Mouse (Mus musculus): Measurements from ENCODE around the gene Kazn.

Kazn gene

DNA sequence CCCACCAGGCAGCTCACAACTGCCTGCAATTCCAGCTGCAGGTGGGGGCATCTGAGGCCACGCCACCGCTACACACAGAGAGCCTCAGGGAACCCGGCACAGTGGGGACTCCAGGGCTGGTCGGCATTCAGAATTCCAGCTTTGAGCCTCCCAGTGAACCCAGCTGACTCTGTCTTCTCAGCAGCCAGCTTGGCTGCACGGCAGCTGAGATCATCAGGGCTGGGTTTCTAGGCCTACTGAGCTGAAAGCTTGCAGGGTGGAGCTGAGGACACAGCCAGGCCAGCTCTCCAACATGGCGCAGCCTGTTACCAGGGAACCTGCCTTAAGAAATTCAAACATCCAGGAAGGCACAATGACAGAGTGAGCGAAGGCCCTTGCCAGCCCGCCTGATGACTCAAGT lies 79.2 kb downstream of the Kazn start:
- peak; percentile 70 for DNase-seq

DNA sequence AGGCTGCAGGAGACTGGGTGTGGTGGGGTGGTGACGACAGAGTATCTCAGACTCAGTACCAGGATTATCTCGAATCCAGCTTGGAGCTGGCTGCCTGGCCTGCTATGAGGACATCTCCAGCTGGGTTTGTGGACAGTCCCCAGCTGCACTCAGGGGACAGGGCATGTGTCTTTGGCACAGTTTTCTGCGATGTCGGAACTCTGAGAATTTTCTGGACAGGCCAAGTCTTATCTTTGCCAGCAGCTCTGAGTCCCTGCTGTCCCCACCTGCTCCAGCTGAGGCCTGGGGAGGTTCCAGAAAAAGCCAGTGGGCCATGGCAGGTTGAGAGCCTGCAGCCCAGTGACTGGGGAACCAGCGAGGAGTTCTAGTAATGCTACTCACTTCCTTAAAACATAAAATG lies 82.7 kb downstream of the Kazn start:
- DNase-seq, result peak; percentile 68

DNA sequence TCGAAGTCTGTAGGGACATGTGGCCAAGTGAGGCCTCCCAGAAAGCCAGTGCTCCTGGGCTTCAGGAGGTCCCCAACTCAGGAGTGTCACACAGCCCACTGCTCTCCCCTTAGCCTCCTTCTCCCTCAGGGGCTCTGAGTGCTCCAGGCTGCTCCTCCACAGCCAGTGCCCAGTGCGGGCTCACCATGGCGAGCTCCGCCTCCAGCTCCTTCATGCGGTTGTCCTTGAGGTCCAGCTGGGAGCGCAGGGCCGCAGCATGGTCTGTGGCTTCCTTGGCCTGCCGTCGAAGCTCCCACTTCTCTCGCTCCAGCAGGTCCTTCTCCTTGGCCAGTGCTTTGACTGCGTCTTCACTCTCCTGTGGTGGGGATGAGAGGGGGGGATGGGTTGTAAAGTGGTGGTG lies 85.0 kb downstream of the Kazn start:
- no peak for DNase-seq

DNA sequence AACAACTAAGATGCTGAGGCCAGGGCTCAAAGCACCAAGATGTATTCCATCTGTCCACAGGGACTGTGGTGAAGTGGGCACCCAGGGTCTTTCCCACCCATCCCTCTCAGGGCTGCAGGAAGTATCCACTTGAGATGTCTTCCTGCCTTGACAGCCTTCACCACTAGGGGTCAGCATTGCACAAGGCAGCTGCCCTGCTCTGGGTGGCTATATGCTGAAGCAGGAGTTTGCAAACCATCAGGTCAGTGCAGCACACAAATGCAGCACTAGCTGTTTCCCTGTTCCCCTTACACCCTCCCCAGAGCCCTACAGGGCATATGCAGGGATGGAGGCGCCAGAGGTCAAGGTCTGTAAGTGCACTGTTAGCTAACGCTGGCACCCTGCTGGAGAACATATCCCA lies 85.7 kb downstream of the Kazn start:
- peak; percentile 68 for DNase-seq

DNA sequence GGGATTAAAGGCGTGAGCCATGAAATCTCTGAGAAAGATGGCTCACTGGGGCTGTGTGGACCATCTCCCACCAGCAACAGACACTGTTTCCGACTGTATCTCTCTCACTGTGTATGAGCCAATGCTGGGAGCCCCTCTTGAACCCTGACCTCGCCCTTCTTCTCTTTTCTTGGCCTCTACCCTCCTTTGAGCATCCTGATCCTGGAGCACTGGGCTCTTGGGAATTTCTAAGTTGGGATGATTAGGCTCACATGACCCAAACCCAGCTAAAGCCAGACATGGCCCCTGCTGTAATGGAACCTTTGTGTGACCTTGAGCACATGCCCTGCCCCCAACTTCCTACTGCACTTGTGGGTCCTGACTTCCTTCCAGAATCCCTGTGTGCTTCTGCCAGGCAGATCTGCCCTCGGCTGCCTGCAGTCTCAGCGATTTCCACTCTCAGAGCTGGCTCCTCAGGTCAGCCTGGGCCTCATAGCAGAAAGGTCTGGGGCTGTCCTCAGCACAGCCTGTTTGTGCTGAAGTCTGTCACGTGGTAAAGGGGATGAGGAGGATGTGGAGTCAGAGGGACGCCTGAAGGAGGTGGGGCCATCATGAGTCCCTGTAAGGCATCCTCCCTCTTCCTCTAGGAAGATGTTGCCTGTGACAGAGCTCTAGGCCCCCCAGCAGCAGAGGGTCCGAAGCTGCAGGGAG lies 86.3 kb downstream of the Kazn start:
- no peak for DNase-seq

DNA sequence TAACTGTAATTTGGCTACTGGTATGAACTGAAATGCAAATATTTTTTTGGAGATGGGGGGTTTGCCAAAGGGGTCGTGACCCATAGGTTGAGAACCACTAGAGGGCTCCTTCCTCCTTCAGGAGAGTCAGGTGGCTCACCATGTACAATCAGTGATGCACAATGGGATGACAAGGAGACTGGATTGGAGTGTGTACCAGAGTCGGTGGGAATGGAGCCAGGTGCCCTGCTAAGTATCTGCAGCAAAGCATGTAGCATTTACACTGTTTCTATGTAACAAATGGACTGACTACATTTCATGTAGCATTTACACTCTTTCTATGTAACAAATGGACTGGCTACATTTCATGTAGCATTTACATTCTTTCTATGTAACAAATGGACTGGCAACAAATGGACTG lies 89.1 kb downstream of the Kazn start:
- DNase-seq, result no peak

DNA sequence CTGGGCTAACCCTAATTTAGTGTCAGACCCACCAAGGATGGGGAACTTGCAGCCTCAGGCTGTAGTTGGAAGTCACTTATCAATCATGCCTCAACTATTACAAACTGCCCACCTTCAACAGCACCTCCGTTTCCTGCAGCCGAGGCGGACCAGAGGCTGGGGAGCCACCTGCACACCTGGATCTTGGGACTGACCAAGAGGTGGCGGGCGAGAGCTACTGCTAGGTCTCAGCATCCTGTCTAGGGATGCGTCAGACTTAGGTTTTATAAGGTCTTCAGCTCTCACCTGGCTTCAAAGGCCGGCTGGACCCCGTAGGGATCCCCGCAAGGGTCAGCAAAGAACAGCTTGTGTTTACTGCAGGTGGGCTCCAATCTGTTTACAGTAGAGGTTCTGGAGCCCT lies 90.0 kb downstream of the Kazn start:
- no peak for DNase-seq

DNA sequence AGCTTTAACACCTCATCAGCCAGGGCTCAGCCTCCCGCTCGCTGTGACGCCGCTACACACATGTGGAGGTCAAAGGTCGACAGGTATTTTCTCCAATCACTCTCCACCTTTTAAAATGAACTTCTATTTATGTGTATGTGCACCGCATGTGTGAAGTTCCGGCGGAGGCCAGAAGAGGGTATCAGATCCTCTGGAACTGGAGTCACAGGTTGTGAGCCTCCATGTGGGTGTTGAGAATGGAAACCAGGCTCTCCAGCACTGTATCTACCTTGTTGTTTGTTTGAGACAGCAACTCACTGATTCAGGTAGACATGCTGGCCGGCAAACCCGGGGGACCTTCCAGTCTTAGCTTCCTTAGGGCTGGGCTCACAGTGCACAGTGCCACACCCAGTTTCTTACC lies 91.5 kb downstream of the Kazn start:
- DNase-seq, result no peak

DNA sequence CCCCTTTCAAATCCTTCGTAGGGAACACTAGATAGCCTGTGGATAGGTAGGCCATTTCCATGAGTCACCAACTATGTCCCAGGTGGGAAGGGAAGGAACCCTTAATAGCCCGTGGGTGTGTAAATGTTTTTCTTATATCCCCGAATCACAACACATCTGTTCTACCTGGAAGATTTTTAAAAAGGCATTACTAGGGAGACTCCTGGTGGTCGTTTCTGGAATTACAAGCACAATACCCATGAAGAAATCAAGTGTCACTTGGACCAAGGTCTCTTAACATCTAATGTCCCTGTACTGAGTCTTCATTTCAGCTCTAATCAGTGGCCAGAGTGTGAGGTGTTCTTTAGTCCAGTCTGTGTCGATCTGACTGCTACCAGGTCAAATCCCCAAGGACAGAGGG lies 95.1 kb downstream of the Kazn start:
- no peak for DNase-seq

DNA sequence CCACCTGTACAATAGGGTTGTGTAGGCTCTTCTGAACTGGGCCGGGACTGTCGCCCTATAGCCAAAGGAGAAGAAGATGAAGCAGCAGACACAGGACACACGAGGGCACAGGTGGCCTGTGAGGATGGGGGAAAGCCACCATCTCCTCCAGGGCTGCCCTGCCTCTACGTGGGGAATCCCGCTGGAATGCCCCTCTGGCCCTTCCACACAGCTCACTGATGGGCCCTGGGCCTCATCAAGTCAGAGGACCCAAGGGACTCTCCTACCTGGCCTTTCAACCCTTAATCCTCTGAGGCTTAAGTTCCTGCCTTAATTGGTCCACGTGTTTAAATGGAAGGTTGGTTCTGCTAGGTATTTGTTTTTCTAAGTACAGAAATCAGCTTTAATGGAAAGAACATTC lies 95.9 kb downstream of the Kazn start:
- DNase-seq, result no peak

DNA sequence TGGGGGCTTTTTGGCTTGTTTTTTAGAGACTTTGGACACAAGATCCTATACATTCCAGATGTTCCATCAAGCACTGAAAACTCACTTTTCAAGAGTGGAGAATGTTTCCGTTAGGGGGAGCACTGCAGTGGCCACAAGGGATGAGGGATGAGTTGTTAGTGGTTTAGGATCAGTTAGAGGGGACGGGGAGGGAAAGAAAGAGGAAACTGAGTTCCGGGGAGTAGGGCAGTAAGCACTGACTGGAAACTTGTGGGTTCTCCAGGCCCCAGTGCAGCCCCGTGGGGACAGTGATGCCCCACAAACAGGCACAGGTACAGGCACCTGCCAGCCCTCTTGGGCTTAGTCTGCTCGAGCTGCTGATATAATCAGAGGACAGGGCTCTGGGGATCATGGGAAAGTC lies 99.5 kb downstream of the Kazn start:
- no peak for DNase-seq

DNA sequence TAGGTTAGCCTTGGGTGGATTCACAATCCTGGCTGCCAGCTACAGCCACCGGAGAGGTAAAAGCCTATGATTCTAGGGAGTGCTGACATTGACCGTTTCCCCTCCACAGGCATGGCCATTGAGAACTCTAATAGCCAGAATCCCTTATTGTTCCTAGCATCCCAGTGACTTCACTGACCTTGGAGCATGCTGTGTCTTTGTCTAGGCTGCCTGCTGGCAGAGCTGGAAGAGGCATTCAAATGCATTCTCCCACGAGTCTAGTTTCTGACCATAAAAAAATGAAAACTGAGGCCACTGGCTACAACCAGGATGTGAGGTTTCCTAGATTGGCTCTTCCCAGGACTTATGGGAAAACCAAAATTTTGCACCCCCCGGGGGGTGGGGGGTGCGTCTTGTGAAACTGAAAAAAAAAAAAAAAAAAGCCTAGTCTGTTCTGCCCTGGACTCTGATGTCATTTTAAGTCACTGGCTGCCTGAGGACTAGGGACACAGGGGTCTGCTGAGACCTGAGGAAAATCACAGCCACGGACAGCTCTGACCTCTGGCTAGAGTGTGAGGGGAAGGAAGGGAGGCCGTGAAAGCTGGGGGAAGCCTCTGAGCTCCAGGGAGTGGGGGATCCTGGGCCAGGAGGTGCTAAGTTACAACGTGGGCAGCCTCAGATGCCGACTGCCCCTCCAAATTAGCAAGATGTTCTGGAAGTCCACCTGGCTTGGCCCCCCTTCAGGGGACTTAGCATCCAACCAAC lies 100.7 kb downstream of the Kazn start:
- no peak for DNase-seq

DNA sequence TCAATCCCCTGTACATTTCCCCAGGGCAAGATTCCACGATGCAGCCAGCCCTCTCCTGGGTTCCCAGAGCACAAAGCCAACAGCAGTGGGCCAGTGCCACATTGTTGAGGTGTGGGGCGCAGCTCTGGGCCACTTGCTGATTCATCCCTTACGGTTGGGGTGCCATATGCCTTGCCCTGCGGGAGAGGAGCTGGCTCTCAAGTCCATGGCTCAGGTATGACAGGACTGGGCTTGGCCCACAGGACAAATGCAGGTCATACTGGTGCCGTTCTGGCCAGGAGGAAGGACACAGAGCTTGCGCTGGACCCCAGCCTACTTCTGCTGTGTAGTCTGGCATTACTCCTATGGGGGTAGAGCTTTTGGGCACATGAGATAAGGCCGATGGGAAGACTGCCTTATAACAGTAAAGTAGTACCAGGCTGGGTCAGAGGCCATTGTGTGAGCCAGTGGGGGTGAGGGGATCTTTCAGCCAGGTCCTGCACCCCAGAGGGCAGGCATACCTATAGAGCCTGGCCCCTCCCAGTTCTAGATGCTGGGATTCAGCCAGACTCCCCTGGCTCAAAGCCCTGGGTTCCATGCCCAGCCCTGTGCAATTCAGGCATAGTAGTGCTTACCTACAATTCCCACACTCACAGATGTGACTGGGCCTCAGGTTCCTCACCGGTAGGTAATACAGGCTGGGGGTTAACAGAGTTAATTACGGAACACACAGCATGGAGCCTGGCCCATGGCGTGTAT lies 102.3 kb downstream of the Kazn start:
- no peak for DNase-seq

DNA sequence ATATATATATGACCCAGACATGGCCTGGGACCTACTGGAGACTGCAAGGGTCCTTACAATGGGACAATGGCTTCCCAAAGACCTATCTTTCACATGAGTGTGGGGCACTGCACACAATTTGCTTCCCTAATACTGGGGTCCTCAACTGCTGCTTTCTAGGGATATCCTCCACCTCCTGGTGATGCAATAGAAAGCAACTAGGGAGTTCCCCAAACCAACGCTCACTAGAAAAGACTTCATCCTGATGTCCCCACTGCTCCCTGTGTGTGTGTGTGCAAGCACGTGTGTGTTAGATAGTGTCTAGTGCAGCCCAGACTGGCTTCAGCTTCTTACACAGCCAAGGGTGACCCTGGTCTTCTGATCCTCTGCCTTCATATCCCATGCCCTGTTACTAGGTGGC lies 103.7 kb downstream of the Kazn start:
- no peak for DNase-seq

DNA sequence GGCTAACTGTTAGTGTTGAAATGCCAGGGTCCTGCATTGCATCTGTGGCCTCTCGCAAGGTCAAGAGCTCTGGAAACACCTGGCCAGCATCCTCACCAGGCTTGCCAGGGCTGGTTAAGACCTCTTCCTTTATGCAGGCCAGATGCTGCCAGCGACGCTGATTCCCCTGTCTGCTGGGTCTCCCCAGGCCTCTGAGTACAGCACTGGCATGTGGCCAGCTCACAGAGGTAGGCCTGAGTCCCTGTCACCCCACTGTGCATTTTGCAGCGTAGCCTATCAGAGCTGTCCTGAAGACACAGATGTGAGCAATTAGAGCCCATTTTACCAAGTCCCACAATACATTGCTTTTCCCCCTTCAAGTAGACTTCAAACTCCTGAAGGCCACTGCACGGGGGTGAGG lies 109.0 kb downstream of the Kazn start:
- no peak for DNase-seq

DNA sequence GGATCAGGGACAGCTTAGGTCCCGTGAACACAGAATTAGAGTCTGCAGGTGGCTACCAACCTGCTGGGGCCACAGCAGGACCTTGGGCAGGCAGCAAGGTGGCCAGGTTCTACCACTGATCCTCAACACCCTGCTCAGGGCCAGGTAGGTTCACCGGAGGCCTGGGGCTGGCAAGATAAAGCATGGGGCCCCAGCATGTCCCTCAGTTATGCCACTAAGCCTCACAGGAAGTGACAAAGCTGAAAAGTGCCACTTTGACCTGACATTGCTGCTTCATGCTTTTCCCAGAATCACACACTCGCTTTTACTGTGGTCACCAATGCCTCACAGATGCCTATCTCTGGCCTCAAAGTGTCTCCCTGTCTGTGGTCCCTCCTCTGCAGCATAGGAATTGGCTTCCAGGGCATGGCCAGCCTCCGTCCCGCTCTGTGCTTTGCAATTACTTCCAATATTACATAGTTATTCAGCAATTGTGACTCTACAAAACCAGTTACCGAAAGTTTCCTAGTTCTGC lies 111.9 kb downstream of the Kazn start:
- DNase-seq, result no peak

DNA sequence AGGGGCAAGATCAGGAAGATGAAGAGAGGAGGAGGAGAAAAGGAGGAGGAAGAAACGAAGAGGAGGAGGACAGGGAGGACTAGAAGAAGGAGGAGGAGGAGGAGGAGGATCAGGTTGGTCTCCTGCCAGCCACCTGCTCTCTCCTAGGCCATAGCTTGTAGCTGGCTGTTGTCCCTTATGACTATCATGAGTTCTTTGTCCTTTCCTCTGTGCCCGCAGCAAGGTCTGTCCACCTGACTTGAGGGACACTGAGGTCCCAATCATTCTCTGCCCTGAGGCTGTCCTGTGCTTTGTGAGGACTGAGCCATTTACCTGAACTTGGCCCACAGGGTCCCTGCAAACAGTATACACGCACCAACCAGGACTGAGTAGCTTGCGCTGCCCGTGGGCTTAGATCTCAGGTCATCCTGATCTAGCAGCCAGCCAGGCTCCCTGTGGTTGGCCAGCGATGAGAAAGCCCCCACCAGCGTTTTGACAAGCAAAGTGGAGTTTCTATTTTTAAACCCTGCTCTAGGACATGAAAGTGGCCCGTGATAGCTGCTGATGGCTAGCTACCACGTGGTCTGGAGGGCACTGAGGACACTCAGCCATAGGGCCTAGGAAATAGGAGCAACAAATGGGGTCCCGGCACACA lies 112.4 kb downstream of the Kazn start:
- no peak for DNase-seq

DNA sequence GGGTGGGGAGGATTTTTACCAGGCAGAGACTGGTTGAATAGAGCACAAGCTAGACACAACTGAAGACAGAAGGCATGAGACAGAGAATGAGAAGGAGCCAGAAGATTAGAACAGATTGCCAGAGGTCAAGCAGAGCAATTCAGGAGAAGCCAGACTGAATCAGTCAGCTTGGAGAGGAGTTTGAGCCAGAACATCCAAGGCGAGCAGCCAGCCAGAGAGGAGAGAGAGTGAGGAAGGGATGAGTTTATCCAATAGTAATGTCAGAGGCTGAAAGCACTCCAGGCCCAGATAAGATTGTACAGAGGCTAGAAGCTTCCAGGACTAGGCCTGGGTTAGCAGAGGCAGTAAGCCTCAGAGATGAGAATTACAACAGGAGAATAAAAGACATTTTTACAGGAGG lies 118.0 kb downstream of the Kazn start:
- DNase-seq, result no peak

DNA sequence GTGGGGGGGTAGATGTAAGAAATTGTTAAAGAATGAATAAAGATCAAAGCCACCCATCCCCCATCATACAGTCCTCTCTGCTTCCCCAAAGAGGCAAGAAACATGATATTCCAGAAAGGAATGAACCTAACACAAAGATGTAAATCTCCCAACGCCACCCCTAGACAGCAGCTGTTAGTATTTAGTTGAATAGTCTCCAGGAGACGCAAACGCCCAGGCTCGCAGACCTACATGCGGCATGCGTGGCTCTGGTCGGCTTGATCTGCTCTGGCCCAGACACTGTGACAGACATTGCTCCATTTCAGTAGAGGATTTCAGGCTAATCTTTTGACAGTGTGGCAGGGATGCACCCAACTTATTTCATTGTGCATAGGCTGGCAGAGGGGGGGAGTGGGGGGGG lies 120.7 kb downstream of the Kazn start:
- no peak for DNase-seq

DNA sequence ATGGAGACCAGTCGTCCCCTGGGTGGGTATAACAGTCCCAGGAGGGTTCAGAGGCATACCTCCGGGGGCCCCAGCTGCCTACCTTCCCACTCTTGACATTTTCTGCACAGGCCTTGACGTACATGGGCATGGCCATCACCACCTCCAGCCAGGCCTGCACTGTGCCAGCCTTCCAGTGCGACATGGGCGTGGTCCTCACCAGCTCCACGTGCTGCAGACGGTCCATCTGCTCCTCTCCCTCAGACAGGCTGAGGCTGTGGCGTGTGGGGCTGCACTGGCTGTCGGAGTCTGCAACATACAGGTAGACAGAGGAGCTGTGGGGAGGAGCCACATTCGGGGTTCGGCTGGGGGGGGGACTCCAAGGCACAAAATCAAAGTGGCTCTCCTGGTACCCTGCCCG lies 121.2 kb downstream of the Kazn start:
- DNase-seq, result no peak

DNA sequence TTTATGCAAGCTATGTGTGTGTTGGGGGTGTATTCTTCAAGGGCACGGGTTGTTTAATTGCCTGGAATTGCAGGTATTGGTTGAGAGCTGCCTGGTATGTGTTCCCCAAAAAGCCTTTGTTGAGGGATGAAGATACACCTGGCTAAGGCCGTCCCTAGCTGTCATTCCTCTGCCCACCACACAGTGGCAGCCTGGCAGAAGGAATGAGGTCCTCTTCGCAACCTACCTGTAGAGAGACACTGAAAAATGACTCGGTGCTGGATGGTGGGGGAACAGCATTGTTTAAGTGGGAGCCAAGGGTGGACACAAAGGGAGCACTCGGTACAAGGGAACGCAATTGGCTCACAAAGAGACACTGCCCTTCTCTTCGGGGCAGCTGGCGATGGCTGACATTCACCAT lies 125.9 kb downstream of the Kazn start:
- DNase-seq, result no peak

DNA sequence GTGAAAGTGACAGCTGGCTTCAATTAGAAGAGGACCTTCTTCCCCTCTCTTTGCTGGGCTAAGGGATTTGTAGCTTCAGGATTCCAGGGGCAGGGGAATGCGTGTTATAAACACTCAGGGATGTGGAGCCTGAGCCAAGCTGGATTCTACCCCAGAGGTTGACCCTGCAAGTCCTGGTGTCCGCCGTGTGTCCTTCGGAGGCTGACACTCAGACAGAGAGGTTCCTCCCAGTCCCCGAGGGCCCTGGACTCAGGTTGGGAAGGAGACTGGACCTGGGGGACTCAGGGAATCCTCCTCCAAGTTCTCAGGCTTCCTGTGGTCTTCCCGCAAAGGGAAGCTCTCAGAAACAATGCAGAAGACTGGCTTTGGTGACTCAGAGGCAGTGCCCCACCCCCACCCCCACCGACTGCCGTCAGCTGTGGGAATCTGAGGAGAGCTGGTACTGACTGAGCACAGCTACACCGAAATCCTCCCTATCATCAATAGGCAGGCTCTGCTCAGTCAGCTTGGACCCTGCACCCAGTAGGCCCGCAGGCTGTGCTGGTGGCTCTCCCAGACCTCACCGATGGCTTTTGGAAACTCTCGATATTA lies 136.0 kb downstream of the Kazn start:
- no peak for DNase-seq

DNA sequence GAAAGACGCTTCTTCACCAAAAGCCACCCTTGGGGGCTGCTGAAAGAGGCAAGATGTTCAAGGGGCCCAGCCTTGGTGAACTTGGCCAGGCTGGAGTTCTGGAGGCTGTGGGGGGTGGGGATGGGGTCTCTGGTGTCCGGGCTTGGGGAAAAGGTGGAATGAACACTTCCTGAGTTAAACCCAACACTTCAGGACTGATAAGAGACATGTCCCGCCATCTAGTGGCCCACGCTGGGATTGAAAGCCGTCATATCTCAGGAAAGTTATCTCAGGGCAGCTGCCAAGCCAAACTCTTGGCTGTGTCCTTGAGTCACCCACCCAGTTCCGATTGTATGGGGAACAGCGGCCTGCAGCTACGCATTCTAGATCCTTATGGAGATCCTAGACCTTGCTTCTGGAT lies 140.9 kb downstream of the Kazn start:
- peak; percentile 74 for DNase-seq

All from layer of hippocampus, adult 9-11 months (tissue).